Mouse (Mus musculus) midbrain, postnatal 0 days (tissue): Measurements from ENCODE around the gene Celsr1. TPM values are rescaled to one million over a fixed set of nuclear protein-coding genes. Genes with fewer than 3 reads are reported as not detected.
A peak's percentile ranks its signal among the peaks of the same experiment; 100 is the strongest.

Experiments
- ATAC-seq: fragments of 200-750 bp; cut with Nextera tagmentation; 2 replicates; pipeline ENCODE4 v1.8.0; 2017; ENCODE audit warnings: moderate number of reproducible peaks, mild to moderate bottlenecking, moderate TSS enrichment, moderate library complexity; ENCODE audit not compliant: low FRiP score
- DNase-seq: peaks from one replicate; pipeline ENCODE4 v3.0.0-alpha.2; 2015; ENCODE audit warnings: low spot score
- H3K27ac ChIP-seq: fragments of 300-500 bp; sonication (generic); 2 replicates; pipeline ENCODE4 v1.5.1; 2014; ENCODE audit warnings: low read depth, mild to moderate bottlenecking, low read length, mixed read lengths
- H3K27me3 ChIP-seq: fragments of 300-500 bp; sonication (generic); 2 replicates; pipeline ENCODE4 v1.6.1; 2014; ENCODE audit warnings: low read length, control low read depth, mixed read lengths; ENCODE audit not compliant: insufficient read depth
- H3K36me3 ChIP-seq: fragments of 300-500 bp; sonication (generic); 2 replicates; pipeline ENCODE4 v1.6.1; 2014; ENCODE audit warnings: low read length, control low read depth, mixed read lengths; ENCODE audit not compliant: insufficient read depth
- H3K4me1 ChIP-seq: fragments of 300-500 bp; sonication (generic); 2 replicates; pipeline ENCODE4 v1.6.1; 2014; ENCODE audit warnings: mild to moderate bottlenecking, control low read depth, antibody characterized with exemption, low read length, mixed read lengths; ENCODE audit not compliant: insufficient read depth
- H3K4me2 ChIP-seq: fragments of 300-500 bp; sonication (generic); 2 replicates; pipeline ENCODE4 v1.6.1; 2014; ENCODE audit warnings: low read depth, mild to moderate bottlenecking, low read length, mixed read lengths; ENCODE audit not compliant: poor library complexity, severe bottlenecking
- H3K4me3 ChIP-seq: fragments of 300-500 bp; sonication (generic); 2 replicates; pipeline ENCODE4 v1.5.1; 2014; ENCODE audit warnings: low read depth, mild to moderate bottlenecking, low read length, moderate library complexity
- H3K9ac ChIP-seq: fragments of 300-500 bp; sonication (generic); replicated peaks from 2 replicates; pipeline ENCODE4 v1.6.1; 2014; ENCODE audit warnings: mild to moderate bottlenecking, low read length, moderate library complexity, mixed read lengths; ENCODE audit not compliant: poor library complexity, severe bottlenecking
- H3K9me3 ChIP-seq: fragments of 300-500 bp; sonication (generic); 2 replicates; pipeline ENCODE4 v1.6.1; 2016; ENCODE audit warnings: low read length, control low read depth
- CTCF ChIP-seq: IDR thresholded peaks from 2 replicates; pipeline ENCODE4 v1.5.1; 2016; ENCODE audit warnings: antibody characterized with exemption, mild to moderate bottlenecking
- WGBS: fragments of 180-500 bp; shearing (Covaris S2); extraction: QIAGEN DNeasy Blood & Tissue Kit; methylation state at CpG from one replicate; pipeline ENCODE4 v1.1.7; 2014; 5-methylcytosine and 5-hydroxymethylcytosine counted together
- polyA plus RNA-seq: library from polyadenylated mRNA; unstranded; fragments of >200 nt; fragmentation: Nextera tagmentation; extraction: Ambion mirVana; gene quantifications from 2 replicates; pipeline ENCODE4 v1.2.1, GENCODE M21; 2015
- total RNA-seq: library from RNA; depleted of rRNA; stranded (reverse); fragments of >200 nt; gene quantifications from 2 replicates; pipeline ENCODE4 v1.2.3, GENCODE M21; 2014

The Celsr1 gene
- total and polyA plus RNA-seq, 2 experiments from 2014 or later = 0.79 to 15.0 TPM

- H3K9ac ChIP-seq = no peak overlapping the region
- TF ChIP-seq CTCF = no peak
- H3K9me3 ChIP-seq = no peaks in the 10 kb centered on the region
- no peaks in the 10 kb centered on the region for H3K27me3 ChIP-seq
- no peak overlapping the region for H3K4me2 ChIP-seq
- H3K4me1 ChIP-seq = peaks cover 10% of the 10 kb centered on the region; the same call in 1 of the 2 replicates
- H3K27ac ChIP-seq = no peak overlapping the region
- H3K4me3 ChIP-seq = no peak overlapping the region
- DNase-seq (no peak), ATAC-seq (no peak)
- no peaks in the 10 kb centered on the region for H3K36me3 ChIP-seq
- 71% methylated on average over 7 of the region's 7 CpGs for WGBS
Measured at GRCm38 (mm10) chr15:86015026-86015425, 18.6 kb downstream of the Celsr1 start.

- no peaks in the 10 kb centered on the region for H3K27me3 ChIP-seq
- no peaks in the 10 kb centered on the region for H3K36me3 ChIP-seq
- WGBS = 24% methylated on average over 10 of the region's 10 CpGs
- 0 out of 2 replicates have a peak, but pooled peaks have one; percentile 23 for ATAC-seq
- H3K9me3 ChIP-seq = no peaks in the 10 kb centered on the region
- no peak overlapping the region for H3K9ac ChIP-seq
- H3K4me1 ChIP-seq = peaks cover 10% of the 10 kb centered on the region; the same call in 1 of the 2 replicates
- TF ChIP-seq CTCF = no peak
- no peak for DNase-seq
- no peak overlapping the region for H3K27ac ChIP-seq
- H3K4me3 ChIP-seq = no peak overlapping the region
- no peak overlapping the region for H3K4me2 ChIP-seq
Measured at GRCm38 (mm10) chr15:86013656-86014055, 19.9 kb downstream of the Celsr1 start.

- 10% methylated on average over 2 of the region's 2 CpGs for WGBS
- Histone ChIP-seq H3K27ac (no peak overlapping the region), H3K4me3 (no peak overlapping the region), H3K36me3 (no peaks in the 10 kb centered on the region), H3K9me3 (no peaks in the 10 kb centered on the region), H3K4me1 (peaks cover 10% of the 10 kb centered on the region; the same call in 1 of the 2 replicates), H3K9ac (no peak overlapping the region), H3K27me3 (no peaks in the 10 kb centered on the region), H3K4me2 (no peak overlapping the region)
- DNase-seq (peak; percentile 44), ATAC-seq (no peak)
- no peak for TF ChIP-seq CTCF
Measured at GRCm38 (mm10) chr15:86013130-86013529, 20.4 kb downstream of the Celsr1 start.

GRCm38 (mm10) chr15:86007690-86008121 lies 25.9 kb downstream of the Celsr1 start:
- WGBS = 29% methylated on average over 6 of the region's 6 CpGs
- Histone ChIP-seq H3K4me1 (peaks cover 11% of the 10 kb centered on the region), H3K36me3 (no peaks in the 10 kb centered on the region), H3K4me3 (no peak overlapping the region), H3K4me2 (no peak overlapping the region), H3K9me3 (no peaks in the 10 kb centered on the region), H3K27me3 (no peaks in the 10 kb centered on the region), H3K27ac (no peak overlapping the region), H3K9ac (no peak overlapping the region)
- ATAC-seq (no peak), DNase-seq (no peak)
- TF ChIP-seq CTCF = no peak

GRCm38 (mm10) chr15:86005691-86006525 lies 27.7 kb downstream of the Celsr1 start:
- no peaks in the 10 kb centered on the region for H3K27me3 ChIP-seq
- peak overlapping the region; percentile 64 for H3K27ac ChIP-seq
- ATAC-seq (0 out of 2 replicates have a peak, but pooled peaks have one; percentile 54), DNase-seq (peak; percentile 88)
- no peak overlapping the region for H3K4me3 ChIP-seq
- 12% methylated on average over 11 of the region's 11 CpGs for WGBS
- H3K9ac ChIP-seq = no peak overlapping the region
- no peak for TF ChIP-seq CTCF
- H3K4me2 ChIP-seq = no peak overlapping the region
- no peaks in the 10 kb centered on the region for H3K36me3 ChIP-seq
- H3K9me3 ChIP-seq = no peaks in the 10 kb centered on the region
- H3K4me1 ChIP-seq = peaks cover 11% of the 10 kb centered on the region

- DNase-seq (no peak), ATAC-seq (no peak)
- Histone ChIP-seq H3K4me1 (peaks cover 16% of the 10 kb centered on the region), H3K9ac (no peak overlapping the region), H3K36me3 (no peaks in the 10 kb centered on the region), H3K4me2 (no peak overlapping the region), H3K27ac (no peak overlapping the region), H3K9me3 (no peaks in the 10 kb centered on the region), H3K4me3 (no peak overlapping the region), H3K27me3 (no peaks in the 10 kb centered on the region)
- WGBS = 70% methylated on average over 3 of the region's 3 CpGs
- TF ChIP-seq CTCF = no peak
Measured at GRCm38 (mm10) chr15:86004048-86004447, 29.5 kb downstream of the Celsr1 start.
